Mouse (Mus musculus) cortical plate, adult 2 months (tissue): ENCODE data around the gene Fuk. TPM values are rescaled to one million over a fixed set of nuclear protein-coding genes. Genes with fewer than 3 reads are reported as not detected.

Source experiments
- H3K27ac ChIP-seq: fragments of 200-500 bp; 2 replicates; pipeline ENCODE4 v1.5.1; 2012; ENCODE audit warnings: low read length, control low read depth, inconsistent platforms; ENCODE audit not compliant: insufficient read depth
- H3K4me1 ChIP-seq: fragments of 200-500 bp; 2 replicates; pipeline ENCODE4 v1.6.1; 2011; ENCODE audit warnings: low read length; ENCODE audit not compliant: control insufficient read depth, insufficient read depth
- H3K4me3 ChIP-seq: fragments of 200-500 bp; 2 replicates; pipeline ENCODE4 v1.5.1; 2011; ENCODE audit warnings: mild to moderate bottlenecking, low read length, control low read depth; ENCODE audit not compliant: insufficient read depth
- CTCF ChIP-seq: fragments of 200-500 bp; IDR thresholded peaks from 2 replicates; pipeline ENCODE4 v1.5.1; 2011; ENCODE audit warnings: mild to moderate bottlenecking, control low read depth, low read length; ENCODE audit not compliant: insufficient read depth; ENCODE audit errors: extremely low read depth
- POLR2A ChIP-seq: fragments of 200-500 bp; IDR thresholded peaks from 2 replicates; pipeline ENCODE4 v1.6.1; 2011; ENCODE audit warnings: mild to moderate bottlenecking, low read length, control low read depth; ENCODE audit not compliant: insufficient read depth; ENCODE audit errors: extremely low read depth
- polyA plus RNA-seq: library from polyadenylated mRNA; depleted of rRNA; stranded (reverse); fragments of >200 nt; gene quantifications from 2 replicates; pipeline ENCODE4 v1.2.3, GENCODE M21; 2012

Gene Fuk
- polyA plus RNA-seq, 1 experiment = 18.2 TPM

- Histone ChIP-seq H3K4me1 (no peaks in the 10 kb centered on the region), H3K27ac (no peak overlapping the region), H3K4me3 (no peak overlapping the region)
- no peak for TF ChIP-seq POLR2A
- TF ChIP-seq CTCF = no peak
Observed at GRCm38 (mm10) chr8:110901056-110901455, 1.2 kb downstream of the Fuk start.

- Histone ChIP-seq H3K27ac (no peak overlapping the region), H3K4me3 (no peak overlapping the region), H3K4me1 (no peaks in the 10 kb centered on the region)
- TF ChIP-seq CTCF = no peak
- no peak for TF ChIP-seq POLR2A
Observed at GRCm38 (mm10) chr8:110897495-110897894, 4.8 kb downstream of the Fuk start.

- H3K4me3 ChIP-seq = no peak overlapping the region
- no peak for TF ChIP-seq POLR2A
- no peak for TF ChIP-seq CTCF
- H3K27ac ChIP-seq = no peak overlapping the region
- no peaks in the 10 kb centered on the region for H3K4me1 ChIP-seq
Observed at GRCm38 (mm10) chr8:110895812-110896211, 6.5 kb downstream of the Fuk start.

GRCm38 (mm10) chr8:110895254-110895653 is 7.0 kb downstream of the Fuk start:
- Histone ChIP-seq H3K4me3 (no peak overlapping the region), H3K4me1 (no peaks in the 10 kb centered on the region), H3K27ac (no peak overlapping the region)
- TF ChIP-seq POLR2A (no peak), CTCF (no peak)

GRCm38 (mm10) chr8:110894851-110895250 is 7.4 kb downstream of the Fuk start:
- TF ChIP-seq CTCF = no peak
- no peak for TF ChIP-seq POLR2A
- H3K4me3 ChIP-seq = no peak overlapping the region

GRCm38 (mm10) chr8:110892913-110893312 is 9.4 kb downstream of the Fuk start:
- TF ChIP-seq POLR2A (no peak), CTCF (no peak)
- Histone ChIP-seq H3K4me1 (no peaks in the 10 kb centered on the region), H3K4me3 (no peak overlapping the region), H3K27ac (no peak overlapping the region)

More at GRCm38 (mm10) chr8:110894851-110895250, 7.4 kb downstream of the Fuk start:
- H3K27ac ChIP-seq = no peak overlapping the region
- no peaks in the 10 kb centered on the region for H3K4me1 ChIP-seq

DNA sequence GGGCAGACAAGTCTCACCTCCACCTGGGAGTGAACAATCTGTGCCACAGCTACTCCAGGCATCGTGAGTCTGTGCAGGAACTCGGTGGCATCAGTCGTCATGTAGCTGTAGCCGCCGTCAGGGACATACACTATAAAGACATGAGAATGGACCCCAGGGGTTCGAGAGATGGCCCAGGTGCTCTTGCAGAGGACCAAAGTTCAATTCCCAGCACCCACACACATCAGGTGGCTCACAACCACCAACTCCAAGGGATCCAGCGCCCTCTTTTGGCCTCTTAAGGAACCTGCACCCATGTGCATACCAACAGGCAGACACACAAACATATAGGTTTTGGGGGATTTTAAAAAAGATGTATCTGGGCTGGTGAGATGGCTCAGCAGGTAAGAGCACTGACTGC is 10.2 kb downstream of the Fuk start:
- no peak overlapping the region for H3K4me3 ChIP-seq
- no peaks in the 10 kb centered on the region for H3K4me1 ChIP-seq
- H3K27ac ChIP-seq = no peak overlapping the region
- no peak for TF ChIP-seq CTCF
- no peak for TF ChIP-seq POLR2A

DNA sequence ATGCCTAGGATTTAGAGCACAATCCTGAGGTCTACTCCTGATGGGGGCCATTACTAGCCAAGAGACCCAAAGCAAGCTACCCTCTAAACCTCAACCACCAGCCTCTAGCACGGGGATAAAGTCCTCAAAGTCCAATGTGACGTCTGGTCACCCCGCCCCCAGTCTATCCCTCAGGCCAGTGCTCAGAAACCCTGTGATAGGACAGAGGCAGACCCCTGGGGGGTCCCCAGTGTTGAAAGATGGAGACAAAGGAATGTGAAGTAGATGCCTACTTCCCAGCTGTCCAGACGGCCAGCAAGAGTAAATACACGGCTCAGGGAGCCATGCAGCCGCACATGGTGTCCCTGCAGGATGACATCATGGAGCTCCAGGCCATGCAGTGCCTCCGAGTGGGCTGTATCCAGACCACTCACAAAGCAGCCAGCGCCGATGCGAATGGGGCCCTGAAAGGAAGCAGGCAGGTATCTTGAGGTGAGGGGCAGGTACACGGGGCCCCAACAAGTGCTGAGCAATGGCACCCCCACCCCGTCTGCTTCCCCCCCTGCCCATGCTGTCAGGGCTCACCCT is 12.3 kb downstream of the Fuk start:
- no peaks in the 10 kb centered on the region for H3K4me1 ChIP-seq
- H3K27ac ChIP-seq = no peak overlapping the region
- TF ChIP-seq POLR2A (no peak), CTCF (no peak)
- no peak overlapping the region for H3K4me3 ChIP-seq

DNA sequence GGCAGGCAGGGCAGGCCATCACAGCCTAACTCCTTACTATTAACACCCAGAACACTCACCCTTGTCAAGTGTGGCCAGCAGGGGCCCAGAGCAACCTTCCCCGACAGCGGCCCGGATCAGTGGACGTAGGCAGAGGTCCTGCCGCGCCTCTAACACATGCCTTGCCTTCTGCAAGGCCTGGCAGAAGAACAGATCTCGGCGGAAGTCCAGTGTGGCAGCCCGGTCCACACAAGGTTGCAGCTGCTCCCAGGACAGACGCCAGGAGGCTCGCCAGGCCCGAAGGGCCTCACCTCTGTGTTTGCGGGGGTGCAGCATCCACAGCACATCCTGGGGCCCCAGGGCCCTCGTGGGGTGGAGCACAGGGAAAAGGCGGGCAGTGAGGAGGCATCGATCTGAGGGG is 13.4 kb downstream of the Fuk start:
- H3K27ac ChIP-seq = no peak overlapping the region
- H3K4me1 ChIP-seq = no peaks in the 10 kb centered on the region
- no peak for TF ChIP-seq CTCF
- TF ChIP-seq POLR2A = no peak

GRCm38 (mm10) chr8:110888441-110888840 is 13.8 kb downstream of the Fuk start:
- Histone ChIP-seq H3K27ac (no peak overlapping the region), H3K4me1 (no peaks in the 10 kb centered on the region), H3K4me3 (no peak overlapping the region)
- no peak for TF ChIP-seq POLR2A
- TF ChIP-seq CTCF = no peak

More for the DNA sequence above, 13.4 kb downstream of the Fuk start:
- no peak overlapping the region for H3K4me3 ChIP-seq

GRCm38 (mm10) chr8:110887551-110887950 is 14.7 kb downstream of the Fuk start:
- TF ChIP-seq POLR2A = no peak
- TF ChIP-seq CTCF = no peak
- Histone ChIP-seq H3K4me1 (no peaks in the 10 kb centered on the region), H3K4me3 (no peak overlapping the region), H3K27ac (no peak overlapping the region)
